21 mouse cellular contexts compared by ENCODE assay signal in the genomic region with DNA sequence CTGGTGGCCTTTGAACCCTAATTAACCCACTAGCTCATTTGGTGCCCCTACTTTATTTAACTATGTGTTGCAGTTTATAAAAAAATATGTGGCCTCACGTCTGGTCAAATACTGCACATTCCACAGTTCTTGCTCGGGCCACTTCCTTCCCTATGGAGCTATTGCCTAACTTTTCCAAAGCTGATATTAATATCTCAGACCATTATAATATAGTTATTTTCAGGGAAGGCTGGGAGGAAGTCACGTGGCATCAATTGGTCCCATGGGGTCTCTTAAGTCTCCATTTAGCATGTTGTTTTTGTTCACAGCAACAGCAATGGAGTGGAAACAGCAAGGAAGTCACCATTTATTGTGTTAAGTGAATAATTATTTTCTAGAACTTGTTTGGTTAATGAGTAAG.
DNase-seq lines count a peak whose midpoint lies in the region; ATAC-seq and TF ChIP-seq lines count a peak whose summit lies in the region.
"Had no signal": no experiment of that assay in that cellular context is flagged by ENCODE, and none has a peak within 500 bp of the region (broad histone marks: within the 10 kb centered on the region; RNA-seq: fewer than 3 reads in every experiment).

No protein-coding gene starts in this region.

- no peaks in the 10 kb centered on the region for H3K27me3 ChIP-seq in heart, embryonic 11.5 days (ENCODE audit: control insufficient read depth, insufficient read depth, low read length)
- no peaks in the 10 kb centered on the region for H3K27me3 ChIP-seq in kidney, postnatal 0 days (ENCODE audit: insufficient read depth, low read length)
- no peaks in the 10 kb centered on the region for H3K27me3 ChIP-seq in kidney, embryonic 16.5 days (ENCODE audit: insufficient read depth, low read length)
- H3K27me3 ChIP-seq: embryonic facial prominence, embryonic 12.5 days; stomach, embryonic 15.5 days had no signal

- no peaks in the 10 kb centered on the region for H3K36me3 ChIP-seq in heart, embryonic 11.5 days (ENCODE audit: control insufficient read depth, insufficient read depth, low read length)
- no peaks in the 10 kb centered on the region for H3K36me3 ChIP-seq in kidney, postnatal 0 days (ENCODE audit: insufficient read depth, low read length)
- no peaks in the 10 kb centered on the region for H3K36me3 ChIP-seq in kidney, embryonic 16.5 days (ENCODE audit: insufficient read depth, low read length)
- H3K36me3 ChIP-seq: embryonic facial prominence, embryonic 12.5 days; heart, embryonic 13.5 days; midbrain, embryonic 10.5 days; stomach, embryonic 15.5 days had no signal

- no peak overlapping the region for H3K9ac ChIP-seq in heart, embryonic 11.5 days (ENCODE audit: low read depth, low read length)
- no peak overlapping the region for H3K9ac ChIP-seq in kidney, postnatal 0 days (ENCODE audit: low read depth, low read length)
- no peak overlapping the region for H3K9ac ChIP-seq in kidney, embryonic 16.5 days (replicated peaks; ENCODE audit: low read length)
- H3K9ac ChIP-seq: embryonic facial prominence, embryonic 12.5 days; heart, embryonic 13.5 days; stomach, embryonic 15.5 days had no signal

- intact Hi-C loops in heart, postnatal 36 days (cut with DNase I): loop anchor here (1.0 to 5.0 kb wide), 2 partner anchors 47 to 148 kb away; no protein-coding TSS in a partner anchor

- WGBS in heart, embryonic 11.5 days (ENCODE audit: insufficient replicate concordance): 52% methylated on average over 3 of the region's 3 CpGs
- 45% methylated on average over 3 of the region's 3 CpGs for WGBS in kidney, postnatal 0 days
- 53% methylated on average over 3 of the region's 3 CpGs for WGBS in kidney, embryonic 16.5 days

- ATAC-seq in heart, embryonic 11.5 days (replicated peaks; ENCODE audit: insufficient number of reproducible peaks, low FRiP score, low TSS enrichment): no peak
- no peak for ATAC-seq in kidney, postnatal 0 days (replicated peaks; ENCODE audit: low FRiP score, low read depth)
- no peak for ATAC-seq in kidney, embryonic 16.5 days (ENCODE audit: low FRiP score, low TSS enrichment)
- ATAC-seq: forebrain, embryonic 14.5 days had no signal

- H3K4me3 ChIP-seq in heart, embryonic 11.5 days (ENCODE audit: low read depth, low read length): no peak overlapping the region
- no peak overlapping the region for H3K4me3 ChIP-seq in kidney, postnatal 0 days (replicated peaks; ENCODE audit: low read depth, low read length)
- no peak overlapping the region for H3K4me3 ChIP-seq in kidney, embryonic 16.5 days (ENCODE audit: low read length)
- H3K4me3 ChIP-seq: embryonic facial prominence, embryonic 12.5 days; heart, embryonic 13.5 days; layer of hippocampus, adult 2 months; midbrain, embryonic 10.5 days; stomach, embryonic 15.5 days had no signal

- no peaks in the 10 kb centered on the region for H3K4me1 ChIP-seq in heart, embryonic 11.5 days (ENCODE audit: control insufficient read depth, insufficient read depth, low read length)
- H3K4me1 ChIP-seq in kidney, postnatal 0 days (replicated peaks; ENCODE audit: insufficient read depth, low read length): peaks cover 5% of the 10 kb centered on the region; the same call in 1 of the 2 replicates
- H3K4me1 ChIP-seq in kidney, embryonic 16.5 days (ENCODE audit: insufficient read depth, low read length): peaks cover 15% of the 10 kb centered on the region
- H3K4me1 ChIP-seq: embryonic facial prominence, embryonic 12.5 days; stomach, embryonic 15.5 days had no signal

- DNase-seq in heart, adult 18-20 months: peak; percentile 57 to 79
- peak; percentile 31 for DNase-seq in kidney, postnatal 0 days (ENCODE audit: low spot score)
- peak; percentile 27 for DNase-seq in NIH3T3 (ENCODE audit: low read depth)
- DNase-seq in heart, postnatal 36 days: peak; percentile 35 to 37
- DNase-seq in adrenal gland, postnatal 10 days: no peak
- DNase-seq: B cell, adult 2 months; cerebellum, adult 9-11 months; kidney, adult 18-20 months; layer of hippocampus, postnatal 36 days; liver; lung, postnatal 36 days; right cerebral cortex, postnatal 25 days; thymus, adult 2 months had no signal

- no peak for TF ChIP-seq CTCF in kidney, postnatal 0 days (IDR thresholded peaks at IDR 0.05; ENCODE audit: low read depth)

- H3K9me3 ChIP-seq in heart, embryonic 11.5 days (replicated peaks; ENCODE audit: control insufficient read depth, low read length): no peaks in the 10 kb centered on the region
- no peaks in the 10 kb centered on the region for H3K9me3 ChIP-seq in kidney, postnatal 0 days (replicated peaks; ENCODE audit: low read length)
- no peaks in the 10 kb centered on the region for H3K9me3 ChIP-seq in kidney, embryonic 16.5 days (ENCODE audit: low read length)
- H3K9me3 ChIP-seq: embryonic facial prominence, embryonic 12.5 days; heart, embryonic 13.5 days; midbrain, embryonic 10.5 days; stomach, embryonic 15.5 days had no signal

- H3K4me2 ChIP-seq in heart, embryonic 11.5 days: no peak overlapping the region
- H3K4me2 ChIP-seq in kidney, postnatal 0 days (ENCODE audit: low read length): no peak overlapping the region
- no peak overlapping the region for H3K4me2 ChIP-seq in kidney, embryonic 16.5 days (replicated peaks; ENCODE audit: low read depth, low read length)
- H3K4me2 ChIP-seq: embryonic facial prominence, embryonic 12.5 days; heart, embryonic 13.5 days; stomach, embryonic 15.5 days had no signal

- no peak overlapping the region for H3K27ac ChIP-seq in heart, embryonic 11.5 days (ENCODE audit: low read depth, low read length)
- no peak overlapping the region for H3K27ac ChIP-seq in kidney, postnatal 0 days
- no peak overlapping the region for H3K27ac ChIP-seq in kidney, embryonic 16.5 days (ENCODE audit: low read length)
- H3K27ac ChIP-seq: embryonic facial prominence, embryonic 12.5 days; heart, embryonic 13.5 days; layer of hippocampus, adult 2 months; midbrain, embryonic 10.5 days; stomach, embryonic 15.5 days had no signal
